Mouse (Mus musculus) megakaryocyte, embryonic 14.5 days (primary cell): ENCODE measurements at regions not wholly inside any gene's neighbourhood (a gene's known extent, or its start where the extent isn't known, plus 50 kb on each side); places are given as distances from the start of the nearest gene placed in this dataset.

ENCODE experiments used
- H3K27me3 ChIP-seq: replicated peaks from 2 replicates; pipeline ENCODE3; 2012; ENCODE audit warnings: inconsistent platforms
- H3K36me3 ChIP-seq: replicated peaks from 2 replicates; pipeline ENCODE3; 2012; ENCODE audit warnings: low read length, inconsistent platforms, mixed read lengths
- H3K4me1 ChIP-seq: 2 replicates; pipeline ENCODE4 v1.6.1; 2012; ENCODE audit warnings: inconsistent platforms
- H3K4me3 ChIP-seq: replicated peaks from 2 replicates; pipeline ENCODE3; 2012; ENCODE audit warnings: moderate library complexity, mild to moderate bottlenecking, inconsistent platforms
- H3K9me3 ChIP-seq: 2 replicates; pipeline ENCODE4 v1.6.1; 2012; ENCODE audit warnings: inconsistent platforms
- FLI1 ChIP-seq: IDR thresholded peaks from 2 replicates; pipeline ENCODE4 v1.6.1; 2012; ENCODE audit warnings: low read length, inconsistent platforms, mixed read lengths
- GATA1 ChIP-seq: IDR thresholded peaks from 3 replicates; pipeline ENCODE4 v1.6.1; 2012; ENCODE audit warnings: mixed read lengths, low read length, inconsistent platforms, borderline replicate concordance

DNA sequence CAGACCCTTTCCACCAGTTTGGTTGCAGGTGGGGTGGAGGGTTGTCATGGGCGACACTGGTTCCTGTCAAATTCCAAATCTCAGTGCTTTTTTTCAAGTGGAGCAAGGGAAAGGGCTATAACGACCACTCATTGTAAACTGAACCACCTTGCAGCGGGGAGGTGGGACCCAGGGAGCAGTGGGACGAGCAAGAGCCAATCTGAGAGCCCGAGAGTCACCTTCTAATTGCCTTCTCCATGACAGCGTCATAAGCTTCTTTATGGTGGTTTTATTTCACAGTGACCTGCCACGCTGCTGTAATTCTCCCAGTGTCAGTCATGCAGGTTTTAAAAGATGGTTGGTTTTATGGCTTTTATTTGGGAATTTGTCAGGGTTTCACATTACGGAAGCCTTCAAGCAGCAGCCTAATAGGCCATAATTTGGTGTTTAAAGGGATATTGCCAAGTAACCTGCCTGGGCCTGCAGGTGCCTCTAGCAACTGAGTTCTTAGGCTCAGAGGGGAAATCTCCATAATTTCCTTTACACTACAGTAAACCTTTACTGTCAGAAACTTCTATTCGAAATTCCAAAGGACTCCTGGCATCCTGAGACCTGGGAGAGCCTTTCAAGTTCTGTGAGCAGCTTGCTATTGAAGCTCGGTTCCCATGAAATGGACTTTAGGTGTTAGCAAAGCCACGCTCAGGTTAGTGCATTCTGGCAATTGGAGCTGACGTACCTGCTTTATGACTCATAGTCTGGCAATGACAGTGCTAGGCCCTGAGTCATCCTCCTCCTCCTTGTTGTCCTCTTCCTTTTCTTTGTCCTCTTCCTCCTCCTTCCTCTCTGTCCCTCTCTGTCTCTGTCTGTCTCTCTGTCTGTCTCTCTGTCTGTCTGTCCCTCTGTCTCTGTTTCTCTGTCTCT is 235.6 kb upstream of the Pgrmc2 start:
- Histone ChIP-seq H3K9me3 (peaks cover 13% of the 10 kb centered on the region), H3K27me3 (no peaks in the 10 kb centered on the region), H3K36me3 (no peaks in the 10 kb centered on the region), H3K4me1 (no peaks in the 10 kb centered on the region), H3K4me3 (peak overlapping the region; percentile 24)
- TF ChIP-seq FLI1 (no peak), GATA1 (no peak)

DNA sequence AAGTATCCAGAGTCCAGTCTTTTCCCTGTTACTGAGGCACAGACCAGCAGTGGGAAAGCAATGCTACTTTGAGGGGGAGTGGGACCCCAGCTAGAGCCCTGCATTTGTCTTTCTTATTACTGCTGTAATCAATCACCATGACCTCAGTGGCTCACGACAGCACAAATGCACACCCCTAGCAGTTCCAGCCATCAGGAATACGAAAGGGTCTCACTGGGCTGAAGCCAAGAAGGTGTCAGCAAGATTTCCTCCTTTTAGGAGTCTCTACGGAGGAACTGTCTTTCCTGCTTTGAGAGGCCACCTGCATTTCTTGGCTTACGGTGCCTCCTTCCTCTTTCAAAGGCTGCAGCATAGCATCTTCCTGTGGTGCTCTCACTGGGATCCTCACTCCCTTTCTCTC is 234.3 kb upstream of the Pgrmc2 start:
- Histone ChIP-seq H3K4me1 (no peaks in the 10 kb centered on the region), H3K36me3 (no peaks in the 10 kb centered on the region), H3K9me3 (peaks cover 12% of the 10 kb centered on the region), H3K4me3 (no peak overlapping the region), H3K27me3 (no peaks in the 10 kb centered on the region)
- TF ChIP-seq GATA1 (no peak), FLI1 (no peak)

DNA sequence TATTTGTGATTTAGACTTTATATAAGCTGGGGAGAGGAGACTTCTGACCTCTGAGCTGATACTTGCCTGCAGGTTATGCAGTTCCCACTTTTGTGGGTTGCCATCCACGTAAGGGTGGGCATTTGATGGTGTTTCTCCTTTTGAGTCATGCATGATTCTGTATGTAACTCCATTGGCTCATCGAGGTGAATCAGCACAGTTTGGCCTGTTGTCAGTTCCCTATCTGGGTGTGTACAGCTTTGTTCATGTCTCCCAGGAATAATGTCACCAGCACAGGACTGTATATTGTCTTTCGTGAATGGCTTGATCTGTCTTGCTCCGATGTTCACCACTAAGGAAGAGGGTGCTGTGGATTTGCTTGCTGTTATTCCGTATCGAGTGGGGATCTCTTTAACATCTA is 229.6 kb upstream of the Pgrmc2 start:
- H3K27me3 ChIP-seq: no peaks in the 10 kb centered on the region
- TF ChIP-seq GATA1: no peak
- TF ChIP-seq FLI1: no peak

DNA sequence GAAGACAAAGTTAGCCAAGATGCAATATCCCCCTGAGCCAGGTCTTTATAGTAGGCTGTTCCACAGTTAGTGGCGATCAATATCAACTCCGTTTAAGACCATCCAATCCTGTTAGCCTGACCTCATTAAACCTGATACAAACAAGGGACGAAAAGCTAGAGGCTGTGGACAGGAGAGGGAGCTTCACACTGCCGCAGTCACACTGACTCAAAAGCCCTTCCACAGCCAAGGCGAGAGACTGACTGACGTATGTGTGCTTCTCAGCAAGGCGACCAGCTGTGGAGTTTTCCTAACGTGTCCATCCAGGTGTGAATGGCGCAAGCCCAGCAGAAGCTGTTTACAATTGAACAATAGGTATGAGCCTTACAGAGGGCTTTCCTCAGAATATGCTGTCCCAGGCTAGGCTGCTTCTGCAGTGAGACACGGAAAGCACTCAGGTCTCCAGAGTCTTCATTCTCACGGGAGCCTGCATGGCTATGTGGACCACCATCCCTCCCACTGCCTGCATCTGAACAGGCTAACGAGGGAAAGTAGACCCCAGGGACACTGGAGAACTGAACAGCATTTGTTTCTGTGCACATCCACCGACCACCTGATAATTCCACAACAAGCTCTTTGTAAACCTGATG is 224.7 kb upstream of the Pgrmc2 start:
- no peak for TF ChIP-seq FLI1
- no peaks in the 10 kb centered on the region for H3K27me3 ChIP-seq
- 0 out of 2 replicates have a peak, but pooled peaks cover 5% of the 10 kb centered on the region for H3K9me3 ChIP-seq
- no peaks in the 10 kb centered on the region for H3K36me3 ChIP-seq
- H3K4me1 ChIP-seq: no peaks in the 10 kb centered on the region
- no peak overlapping the region for H3K4me3 ChIP-seq

More for the DNA sequence above, 229.6 kb upstream of the Pgrmc2 start:
- Histone ChIP-seq H3K4me1 (no peaks in the 10 kb centered on the region), H3K9me3 (peaks cover 7% of the 10 kb centered on the region), H3K36me3 (no peaks in the 10 kb centered on the region), H3K4me3 (no peak overlapping the region)

DNA sequence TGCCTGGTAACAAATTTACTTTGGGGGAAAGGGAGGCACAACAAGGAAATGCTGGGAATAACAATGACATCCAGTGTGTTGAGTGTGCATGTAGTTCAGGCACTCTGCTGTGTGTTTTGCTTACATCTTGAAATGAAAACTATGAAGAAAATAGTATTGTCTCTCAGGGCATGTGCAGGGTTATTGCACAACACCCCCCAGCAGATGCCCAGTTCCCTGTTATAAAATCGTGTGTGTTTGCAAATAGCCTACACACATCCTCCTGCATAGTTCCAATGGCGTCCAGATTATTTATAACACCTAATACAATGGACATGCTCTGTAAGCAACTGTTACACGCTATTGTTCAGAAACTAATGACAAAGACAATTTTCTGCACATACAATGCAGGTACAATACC is 220.0 kb upstream of the Pgrmc2 start:
- H3K4me1 ChIP-seq: no peaks in the 10 kb centered on the region
- H3K27me3 ChIP-seq: no peaks in the 10 kb centered on the region
- H3K9me3 ChIP-seq: 0 out of 2 replicates have a peak, but pooled peaks cover 5% of the 10 kb centered on the region
- H3K4me3 ChIP-seq: no peak overlapping the region
- H3K36me3 ChIP-seq: no peaks in the 10 kb centered on the region
- TF ChIP-seq FLI1 (no peak), GATA1 (no peak)

DNA sequence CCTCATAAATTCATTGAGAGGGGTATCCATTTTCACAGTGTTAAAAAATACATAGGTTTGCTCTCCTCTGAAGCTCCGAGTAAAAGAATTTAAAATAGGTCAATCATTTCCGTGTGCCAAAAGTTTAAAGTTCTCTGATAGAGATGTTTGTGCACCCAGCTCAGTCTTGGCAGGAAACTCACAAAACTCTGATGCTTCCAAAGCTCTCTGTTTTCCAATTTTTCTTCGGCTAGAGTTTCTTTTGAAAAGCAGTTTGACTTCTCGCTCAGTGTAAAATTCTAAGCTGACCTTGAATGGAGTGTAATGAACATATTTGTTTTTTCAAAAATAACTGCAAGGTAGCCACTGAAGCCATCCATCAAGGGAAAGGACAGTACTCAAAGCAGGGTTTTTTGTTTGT is 215.9 kb upstream of the Pgrmc2 start:
- TF ChIP-seq GATA1 (no peak), FLI1 (no peak)
- H3K9me3 ChIP-seq: no peaks in the 10 kb centered on the region

DNA sequence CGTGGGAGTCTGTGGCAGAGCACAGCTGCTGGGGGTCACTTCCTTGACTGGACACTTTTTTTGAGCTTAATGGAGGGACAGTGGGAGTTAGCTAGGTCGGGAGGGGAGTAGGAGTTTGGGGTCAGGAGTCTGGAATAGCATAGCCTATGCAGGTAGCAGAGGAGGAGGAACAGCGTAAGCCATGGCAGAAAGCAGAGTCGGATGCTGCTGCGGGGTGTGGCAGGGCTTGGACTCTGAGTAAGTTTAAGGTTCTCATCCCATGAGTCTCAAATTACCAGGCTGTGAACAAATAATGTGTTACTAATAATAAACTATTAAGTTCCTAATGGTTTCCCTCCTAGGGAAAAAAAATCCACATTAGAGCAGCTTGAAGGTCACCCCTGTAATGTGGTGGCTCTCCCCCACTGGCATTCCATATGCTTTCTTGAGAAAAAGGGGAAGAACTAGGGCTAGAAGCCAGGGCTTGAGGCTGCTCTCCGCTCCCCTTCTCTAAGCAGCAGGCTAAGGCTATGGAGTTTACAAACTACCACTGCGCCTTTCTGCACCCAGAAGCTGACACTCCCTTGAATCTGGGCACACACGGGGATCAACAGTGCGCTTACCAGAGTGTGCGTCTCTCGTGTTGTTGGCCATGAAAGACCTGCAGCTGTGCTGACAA is 213.4 kb upstream of the Pgrmc2 start:
- TF ChIP-seq FLI1: no peak

More for the DNA sequence above, 215.9 kb upstream of the Pgrmc2 start:
- Histone ChIP-seq H3K4me3 (no peak overlapping the region), H3K4me1 (no peaks in the 10 kb centered on the region), H3K27me3 (no peaks in the 10 kb centered on the region), H3K36me3 (no peaks in the 10 kb centered on the region)

DNA sequence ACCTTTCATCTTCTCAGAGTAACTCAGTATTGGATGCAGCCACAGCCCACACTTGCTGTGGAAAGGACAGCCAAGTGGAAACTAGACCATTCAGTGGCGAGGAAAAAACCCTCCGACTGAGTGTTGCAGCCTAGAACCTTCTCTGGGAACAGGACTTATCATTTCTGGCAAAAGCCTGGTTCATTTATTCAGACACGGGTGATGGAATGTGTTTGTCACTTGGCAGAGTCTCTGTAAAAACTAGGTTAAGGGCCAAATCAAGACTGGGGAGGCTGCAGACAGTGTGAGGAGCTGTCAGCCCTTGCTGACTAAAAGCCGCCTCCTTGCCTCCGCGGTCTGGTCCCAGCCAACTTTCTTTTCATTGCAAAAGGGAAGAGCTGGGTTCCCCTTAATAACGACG is 212.3 kb upstream of the Pgrmc2 start:
- Histone ChIP-seq H3K9me3 (peaks cover 3% of the 10 kb centered on the region; the same call in 1 of the 2 replicates), H3K27me3 (no peaks in the 10 kb centered on the region), H3K36me3 (no peaks in the 10 kb centered on the region), H3K4me3 (no peak overlapping the region), H3K4me1 (no peaks in the 10 kb centered on the region)
- TF ChIP-seq GATA1 (no peak), FLI1 (no peak)

More for the DNA sequence above, 213.4 kb upstream of the Pgrmc2 start:
- H3K9me3 ChIP-seq: peaks cover 3% of the 10 kb centered on the region; the same call in 1 of the 2 replicates
- no peaks in the 10 kb centered on the region for H3K36me3 ChIP-seq
- H3K27me3 ChIP-seq: no peaks in the 10 kb centered on the region
- no peaks in the 10 kb centered on the region for H3K4me1 ChIP-seq
- no peak overlapping the region for H3K4me3 ChIP-seq

DNA sequence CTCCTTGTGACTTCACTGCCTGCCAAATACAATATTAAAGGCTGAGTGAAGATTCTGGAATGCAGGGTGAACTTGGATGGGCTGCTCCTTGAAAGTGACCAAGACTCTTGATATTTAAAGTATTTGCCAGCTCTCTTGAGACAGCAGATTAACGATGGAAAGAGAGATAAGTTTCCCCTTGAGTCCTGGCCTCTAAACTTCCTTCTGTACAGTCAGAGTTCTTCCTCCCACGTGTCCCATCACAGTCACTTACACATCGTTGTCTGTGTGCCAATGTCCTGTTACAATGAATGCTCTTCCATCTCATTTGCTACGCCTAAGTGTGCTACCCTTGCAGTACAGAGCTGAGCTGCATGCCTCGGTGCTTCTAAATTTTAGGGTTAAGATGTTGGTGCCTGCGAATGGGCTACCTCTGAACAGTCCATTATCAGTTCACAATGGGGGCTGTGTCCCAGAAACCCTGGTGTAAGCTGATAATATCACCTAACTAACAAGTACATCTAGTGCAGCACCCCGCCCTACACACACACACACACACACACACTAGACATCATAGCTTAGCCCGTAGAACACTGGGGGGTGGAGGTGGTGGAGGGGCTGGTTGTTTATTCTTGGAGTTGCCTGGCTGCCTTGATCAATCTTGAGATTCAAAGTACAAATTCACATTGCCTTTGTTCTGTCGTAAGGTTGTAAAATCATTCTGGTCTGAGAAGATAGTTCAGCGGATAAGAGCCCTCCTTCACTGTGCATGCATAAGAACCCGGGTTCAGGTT is 207.9 kb upstream of the Pgrmc2 start:
- TF ChIP-seq GATA1: no peak
- no peak for TF ChIP-seq FLI1
- H3K27me3 ChIP-seq: no peaks in the 10 kb centered on the region
- H3K36me3 ChIP-seq: no peaks in the 10 kb centered on the region
- H3K4me1 ChIP-seq: no peaks in the 10 kb centered on the region
- no peak overlapping the region for H3K4me3 ChIP-seq
- H3K9me3 ChIP-seq: peaks cover 13% of the 10 kb centered on the region; the same call in 1 of the 2 replicates
